Mouse (Mus musculus) cerebellum, postnatal 36 days (tissue): ENCODE data around the gene Gimap4.
A peak's percentile ranks its signal among the peaks of the same experiment; 100 is the strongest.

Experiments
- DNase-seq, 2 experiments: peaks; one replicate each; pipeline ENCODE4 v3.0.0; 2021 to 2022; ENCODE audit warnings: mixed read lengths in 2 of 2

Gene Gimap4

DNA sequence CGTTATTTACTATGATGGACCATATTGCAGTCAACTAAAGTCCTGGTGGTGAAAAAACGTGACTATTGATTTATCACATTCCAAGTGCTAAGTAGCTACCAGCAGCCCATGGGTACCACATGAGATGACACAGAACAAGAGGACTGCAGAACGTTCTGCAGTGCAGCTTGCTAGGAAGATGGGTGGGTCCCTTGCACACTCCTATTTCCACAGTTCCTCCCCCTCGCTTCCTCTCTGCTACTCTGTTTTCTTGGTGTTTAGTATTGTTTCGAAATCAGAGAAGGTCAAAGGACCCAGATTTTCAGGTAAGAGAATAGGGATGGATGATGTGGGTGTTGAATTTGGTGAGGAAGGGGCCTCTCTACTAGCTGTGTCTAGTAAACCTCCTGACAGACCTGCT is at the start of gene Gimap4:
TSS of gene Gimap4 (plus strand) at position 231 of the 400 bp plus-strand sequence.
- no peak for DNase-seq

GRCm38 (mm10) chr6:48635105-48635504 is 49.2 kb upstream of the Gimap4 start:
- DNase-seq = no peak

GRCm38 (mm10) chr6:48636515-48636914 is 47.8 kb upstream of the Gimap4 start:
- no peak for DNase-seq

GRCm38 (mm10) chr6:48637811-48638500 is 46.4 kb upstream of the Gimap4 start:
- no peak for DNase-seq

DNA sequence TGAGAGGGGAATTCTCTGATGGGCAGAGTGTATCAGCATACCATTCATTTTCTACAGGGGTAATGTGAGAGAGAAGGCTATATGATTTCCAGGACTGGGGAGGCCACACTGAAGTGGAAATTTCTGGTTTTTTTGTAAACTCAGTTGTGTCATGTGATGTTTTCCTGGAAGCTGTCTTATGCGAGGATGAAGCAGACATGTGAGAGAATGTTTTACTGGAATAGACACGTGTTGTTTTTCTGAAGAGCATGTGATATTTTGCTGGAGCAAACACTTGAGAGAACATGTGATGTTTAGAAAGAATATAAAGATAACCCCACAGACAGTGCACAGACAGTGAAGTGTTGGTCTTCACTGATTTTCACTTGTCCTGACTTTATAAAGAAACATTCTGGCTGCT is 45.8 kb upstream of the Gimap4 start:
- no peak for DNase-seq

DNA sequence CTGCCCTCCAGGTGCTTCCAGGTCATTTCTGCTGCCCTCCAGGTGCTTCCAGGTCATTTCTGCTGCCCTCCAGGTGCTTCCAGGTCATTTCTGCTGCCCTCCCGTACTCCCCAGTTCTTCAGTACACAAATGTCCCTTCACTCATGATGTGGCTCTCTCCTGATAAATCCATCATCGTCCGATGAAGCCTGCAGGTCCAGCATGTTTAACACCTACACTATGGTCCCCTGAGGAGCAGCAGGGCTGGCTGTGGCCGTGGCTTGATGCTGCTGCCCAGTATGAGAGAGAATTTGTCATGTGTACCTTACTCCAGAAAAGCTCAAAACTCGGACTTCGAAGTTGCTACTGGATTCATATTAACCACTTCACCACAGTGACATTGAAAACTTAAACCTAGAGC is 43.0 kb upstream of the Gimap4 start:
- no peak for DNase-seq

- peak in 1 of 2 experiments; percentile 41 for DNase-seq
Observed at GRCm38 (mm10) chr6:48642764-48643292, 41.5 kb upstream of the Gimap4 start.

DNA sequence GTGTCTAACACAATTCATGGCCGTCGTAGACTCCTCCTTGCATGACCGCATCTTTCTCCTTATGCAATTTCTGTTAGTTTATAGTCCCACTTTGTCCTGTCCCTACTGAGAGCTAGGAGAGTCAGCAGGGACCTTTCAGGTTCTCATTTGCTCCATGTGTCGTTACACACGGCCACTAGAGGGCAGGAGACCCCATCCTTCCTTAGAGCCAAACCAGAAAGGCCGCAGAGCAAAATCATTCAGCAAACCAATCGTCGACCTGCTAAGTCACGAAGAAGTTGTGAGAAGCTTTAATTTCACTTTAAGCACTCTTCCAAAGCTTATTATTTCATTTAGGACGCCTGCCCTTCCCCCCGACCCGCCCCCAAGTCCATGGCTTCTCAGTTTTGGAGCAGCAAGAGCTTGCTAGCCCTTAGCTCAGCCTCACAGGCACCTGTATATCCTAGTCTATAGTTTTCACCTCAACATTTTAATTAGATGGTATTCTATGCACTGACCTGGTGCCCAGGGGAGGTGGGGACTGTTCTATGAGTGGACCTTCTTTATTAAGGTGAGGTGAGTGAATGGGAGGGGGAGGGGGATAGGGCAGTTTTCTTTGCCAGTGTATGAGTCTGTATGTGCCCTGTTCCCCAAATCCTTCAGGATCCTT is 38.6 kb upstream of the Gimap4 start:
- DNase-seq = peak; percentile 66

GRCm38 (mm10) chr6:48646309-48646690 is 38.0 kb upstream of the Gimap4 start:
- DNase-seq = no peak

DNA sequence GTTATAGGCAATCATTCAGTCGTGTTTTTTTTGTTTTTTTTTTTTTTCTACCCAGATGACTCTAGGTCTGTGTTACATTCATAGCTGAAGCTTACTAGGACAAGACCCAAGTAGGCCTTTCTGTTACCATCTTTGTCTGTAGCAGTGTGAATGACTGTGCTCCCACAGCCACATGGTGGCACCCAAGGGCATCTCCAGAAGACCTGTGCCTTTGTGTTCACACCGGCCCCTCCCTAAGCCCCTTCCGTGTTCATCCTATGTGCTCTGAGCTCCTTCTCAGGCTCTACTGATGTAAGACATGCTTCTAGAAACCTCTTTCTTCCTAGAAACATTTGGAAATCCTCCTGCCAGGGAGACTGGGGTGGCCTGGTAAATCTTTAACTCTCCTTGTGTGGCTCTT is 37.4 kb upstream of the Gimap4 start, which contains the start of gene Gimap8:
TSS of gene Gimap8 (plus strand) at position 240 of the 400 bp plus-strand sequence.
- no peak for DNase-seq

DNA sequence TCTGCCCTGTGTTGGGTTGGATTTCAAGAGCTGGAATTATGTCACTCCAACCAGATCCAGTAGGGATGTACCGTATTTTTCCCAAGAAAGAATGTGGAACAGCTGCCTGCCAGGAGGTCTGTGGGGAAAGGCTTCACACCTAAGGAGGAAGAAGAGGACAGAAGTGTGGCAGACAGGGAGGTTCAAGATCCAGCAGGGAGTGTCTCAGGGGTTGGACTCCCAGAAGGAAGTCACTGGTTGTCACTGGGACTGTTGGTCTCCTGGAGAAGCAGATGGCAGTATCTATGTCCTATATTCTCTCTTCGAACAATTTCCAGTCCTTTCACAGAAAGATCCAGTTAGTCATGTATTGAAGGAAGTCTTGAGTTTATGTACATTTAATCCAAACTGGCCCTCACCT is 36.7 kb upstream of the Gimap4 start:
- no peak for DNase-seq

DNA sequence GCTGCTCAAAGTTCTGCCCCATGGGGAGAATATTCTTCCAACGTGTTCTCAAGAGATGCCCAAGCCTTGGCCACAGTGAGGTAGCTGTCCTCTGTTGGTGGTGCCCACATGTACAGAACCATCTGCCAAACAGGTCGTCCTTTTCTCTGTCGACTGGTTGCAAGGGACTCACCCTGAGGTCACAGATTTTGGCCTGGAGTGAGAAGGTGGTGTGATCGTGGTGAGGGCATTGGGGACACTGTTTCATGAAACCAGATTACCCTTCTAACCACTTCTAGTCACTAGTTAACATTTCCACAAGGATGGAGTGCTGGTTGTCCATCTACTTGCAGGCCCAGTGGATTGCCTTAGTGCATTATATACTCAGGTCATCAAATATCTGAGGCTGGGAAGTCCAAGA is 35.6 kb upstream of the Gimap4 start:
- no peak for DNase-seq

DNA sequence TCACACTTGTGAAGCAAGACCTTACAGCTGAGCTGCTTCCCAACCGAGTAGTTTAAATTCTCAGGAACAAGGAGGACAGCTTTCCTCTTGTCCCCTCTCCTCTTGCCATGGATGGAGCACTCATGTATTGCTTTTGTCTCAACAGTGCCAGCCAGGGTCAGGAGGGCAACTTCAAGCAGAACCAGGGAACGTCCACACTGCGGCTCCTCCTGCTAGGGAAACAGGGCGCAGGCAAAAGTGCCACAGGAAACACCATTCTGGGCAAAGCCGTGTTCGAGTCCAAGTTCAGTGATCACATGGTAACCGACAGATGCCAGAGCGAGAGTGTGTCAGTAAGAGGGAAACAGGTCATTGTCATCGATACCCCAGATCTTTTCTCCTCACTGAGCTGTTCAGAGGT is 34.3 kb upstream of the Gimap4 start:
- DNase-seq = no peak

DNA sequence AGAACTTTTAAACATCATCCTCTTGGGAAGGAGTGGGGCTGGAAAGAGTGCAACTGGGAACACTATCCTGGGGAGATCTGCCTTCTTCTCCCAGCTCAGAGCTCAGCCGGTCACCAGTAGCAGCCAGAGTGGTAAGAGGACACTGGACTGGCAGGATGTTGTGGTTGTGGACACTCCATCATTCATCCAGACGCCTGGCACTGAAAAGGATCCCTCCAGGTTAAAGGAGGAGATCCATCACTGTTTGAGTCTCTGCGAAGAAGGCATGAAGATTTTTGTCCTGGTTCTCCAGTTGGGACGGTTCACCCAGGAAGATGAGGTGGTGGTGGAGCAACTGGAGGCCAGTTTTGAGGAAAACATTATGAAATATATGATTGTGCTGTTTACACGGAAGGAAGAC is 25.6 kb upstream of the Gimap4 start:
- no peak for DNase-seq

GRCm38 (mm10) chr6:48664750-48665149 is 19.6 kb upstream of the Gimap4 start:
- DNase-seq = no peak

GRCm38 (mm10) chr6:48665471-48665870 is 18.9 kb upstream of the Gimap4 start:
- DNase-seq = no peak

DNA sequence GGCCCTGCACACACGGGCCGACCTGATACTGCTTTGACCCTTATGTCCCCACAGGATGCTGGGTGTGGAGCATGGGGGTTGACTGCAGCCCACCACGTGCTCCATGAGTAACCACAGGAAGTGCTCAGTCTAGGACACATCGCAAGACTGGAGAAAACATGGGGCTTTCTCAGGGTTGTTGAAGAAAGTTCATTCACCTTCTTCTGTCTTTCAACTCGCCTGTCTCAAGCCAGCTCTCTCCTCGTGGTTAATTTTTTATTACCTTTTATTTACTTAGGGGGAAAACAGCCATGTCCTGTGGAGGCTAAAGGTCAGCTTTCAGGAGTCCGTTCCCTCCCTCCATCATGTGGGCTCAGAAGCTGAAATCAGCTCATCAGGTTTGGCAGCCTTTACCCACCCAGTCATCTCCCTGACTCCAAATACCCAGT is 18.2 kb upstream of the Gimap4 start:
- no peak for DNase-seq

DNA sequence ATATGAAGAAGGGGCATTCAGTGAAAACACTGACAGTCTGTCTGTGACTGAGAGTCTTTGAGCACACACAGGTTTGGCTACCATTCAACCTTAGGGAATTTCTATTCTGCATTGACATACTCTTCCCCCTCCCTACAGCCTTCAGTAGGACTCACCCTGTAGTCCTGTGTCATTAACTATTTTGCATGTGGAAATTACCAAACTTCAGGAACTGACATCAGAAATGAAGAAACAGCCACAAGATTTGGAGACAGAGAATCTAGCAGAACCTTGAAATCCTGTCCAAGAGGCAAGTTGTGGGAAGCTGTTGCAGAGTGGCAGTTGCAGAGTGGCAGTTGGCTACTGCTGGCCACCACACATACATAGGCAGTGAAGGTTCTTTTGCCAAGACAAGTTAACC is 16.3 kb upstream of the Gimap4 start:
- no peak for DNase-seq

GRCm38 (mm10) chr6:48669446-48669969 is 14.8 kb upstream of the Gimap4 start:
- no peak for DNase-seq

- no peak for DNase-seq
Observed at GRCm38 (mm10) chr6:48674291-48675058, 9.9 kb upstream of the Gimap4 start.

- no peak for DNase-seq
Observed at GRCm38 (mm10) chr6:48675400-48675930, 8.9 kb upstream of the Gimap4 start.

GRCm38 (mm10) chr6:48675931-48676859 is 8.2 kb upstream of the Gimap4 start, which contains the start of gene Gimap9:
Gene Gimap9 (plus strand): TSS chr6:48676129.
- no peak for DNase-seq
